Mouse (Mus musculus) hindlimb bud, embryonic 11.5 days (tissue): Measurements from ENCODE around the gene Sv2a.

Experiments used
- DNase-seq: peaks from one replicate; pipeline ENCODE4 v3.0.0-alpha.2; 2012; ENCODE audit warnings: low read depth, low spot score; ENCODE audit errors: extremely low spot score

The Sv2a gene

GRCm38 (mm10) chr3:96240799-96241197 is 59.8 kb downstream of the Sv2a start:
- DNase-seq, result no peak

- DNase-seq, result no peak
Measured at GRCm38 (mm10) chr3:96243921-96244572, 63.1 kb downstream of the Sv2a start.
